Mouse (Mus musculus) kidney, postnatal 36 days (tissue): Measurements from ENCODE around the gene Aaed1.
"Not testable (repeated sequence)": the region's sequence is repeated elsewhere in the genome, so short reads cannot be mapped to it uniquely, and the experiment has no call there.

Experiments
- DNase-seq, 2 experiments: peaks; one replicate each; pipeline ENCODE4 v3.0.0; 2021 to 2022; ENCODE audit warnings: mixed read lengths in 2 of 2

The Aaed1 gene

GRCm38 (mm10) chr13:64307508-64307907 lies 5.0 kb downstream of the Aaed1 start:
- DNase-seq: no peak

- DNase-seq: peak; percentile 49 to 84
Measured at GRCm38 (mm10) chr13:64306078-64306477, 6.4 kb downstream of the Aaed1 start.

GRCm38 (mm10) chr13:64299069-64299468 lies 13.4 kb downstream of the Aaed1 start:
- no peak for DNase-seq

GRCm38 (mm10) chr13:64286791-64287190 lies 25.7 kb downstream of the Aaed1 start:
- DNase-seq: peak; percentile 34 to 51

- DNase-seq: no peak
Measured at GRCm38 (mm10) chr13:64286321-64286720, 26.2 kb downstream of the Aaed1 start.

- DNase-seq: no peak
Measured at GRCm38 (mm10) chr13:64284676-64285075, 27.8 kb downstream of the Aaed1 start.

- no peak for DNase-seq
Measured at GRCm38 (mm10) chr13:64280940-64281339, 31.6 kb downstream of the Aaed1 start.

GRCm38 (mm10) chr13:64275754-64276127 lies 36.8 kb downstream of the Aaed1 start:
- DNase-seq: no peak

GRCm38 (mm10) chr13:64274879-64275753 lies 37.4 kb downstream of the Aaed1 start, which contains the start of gene Cdc14b:
Cdc14b (minus strand) TSS chr13:64275290.
- peak; percentile 87 to 89 for DNase-seq

GRCm38 (mm10) chr13:64273891-64274844 lies 38.3 kb downstream of the Aaed1 start:
- peak in 1 of 2 experiments; percentile 49 for DNase-seq

- DNase-seq: no peak
Measured at GRCm38 (mm10) chr13:64273352-64273751, 39.2 kb downstream of the Aaed1 start.

GRCm38 (mm10) chr13:64268384-64268783 lies 44.1 kb downstream of the Aaed1 start:
- no peak for DNase-seq

GRCm38 (mm10) chr13:64267151-64267550 lies 45.4 kb downstream of the Aaed1 start:
- DNase-seq: no peak

GRCm38 (mm10) chr13:64264586-64264985 lies 47.9 kb downstream of the Aaed1 start:
- no peak for DNase-seq

- peak; percentile 49 to 55 for DNase-seq
Measured at GRCm38 (mm10) chr13:64259903-64260302, 52.6 kb downstream of the Aaed1 start.

GRCm38 (mm10) chr13:64258516-64258821 lies 54.0 kb downstream of the Aaed1 start:
- no peak for DNase-seq

GRCm38 (mm10) chr13:64257814-64258515 lies 54.5 kb downstream of the Aaed1 start:
- DNase-seq: no peak

GRCm38 (mm10) chr13:64257010-64257813 lies 55.3 kb downstream of the Aaed1 start:
- DNase-seq: no peak

GRCm38 (mm10) chr13:64254185-64254584 lies 58.3 kb downstream of the Aaed1 start:
- not testable (repeated sequence) for DNase-seq

- DNase-seq: no peak
Measured at GRCm38 (mm10) chr13:64253697-64254096, 58.8 kb downstream of the Aaed1 start.

GRCm38 (mm10) chr13:64252147-64252546 lies 60.4 kb downstream of the Aaed1 start:
- no peak for DNase-seq

- peak; percentile 53 to 81 for DNase-seq
Measured at GRCm38 (mm10) chr13:64250363-64250762, 62.1 kb downstream of the Aaed1 start.
